Mouse (Mus musculus) liver, embryonic 11.5 days (tissue): ENCODE measurements around the gene Csrnp3. TPM values are rescaled to one million over a fixed set of nuclear protein-coding genes. Genes with fewer than 3 reads are reported as not detected.

Source experiments
- ATAC-seq: fragments of 200-750 bp; cut with Nextera tagmentation; replicated peaks from 2 replicates; pipeline ENCODE4 v1.8.0; 2017; ENCODE audit warnings: moderate number of reproducible peaks, mild to moderate bottlenecking, moderate TSS enrichment, moderate library complexity; ENCODE audit not compliant: low FRiP score
- DNase-seq: peaks from one replicate; pipeline ENCODE4 v3.0.0-alpha.2; 2017; ENCODE audit warnings: low spot score
- H3K27ac ChIP-seq: fragments of 300-500 bp; sonication (generic); 2 replicates; pipeline ENCODE4 v1.5.1; 2014; ENCODE audit warnings: mild to moderate bottlenecking, low read depth, low read length, control low read depth
- H3K27me3 ChIP-seq: fragments of 300-500 bp; sonication (generic); replicated peaks from 2 replicates; pipeline ENCODE4 v1.6.1; 2014; ENCODE audit warnings: low read length, mixed read lengths; ENCODE audit not compliant: control insufficient read depth, insufficient read depth
- H3K36me3 ChIP-seq: fragments of 300-500 bp; sonication (generic); 2 replicates; pipeline ENCODE4 v1.6.1; 2014; ENCODE audit warnings: mild to moderate bottlenecking, low read length, moderate library complexity, mixed read lengths; ENCODE audit not compliant: control insufficient read depth, insufficient read depth
- H3K4me1 ChIP-seq: fragments of 300-500 bp; sonication (generic); replicated peaks from 2 replicates; pipeline ENCODE4 v1.6.1; 2014; ENCODE audit warnings: low read length, mixed read lengths; ENCODE audit not compliant: control insufficient read depth, insufficient read depth
- H3K4me2 ChIP-seq: fragments of 300-500 bp; sonication (generic); 2 replicates; pipeline ENCODE4 v1.6.1; 2014; ENCODE audit warnings: mild to moderate bottlenecking, control low read depth, moderate library complexity
- H3K4me3 ChIP-seq: fragments of 300-500 bp; sonication (generic); 2 replicates; pipeline ENCODE4 v1.5.1; 2014; ENCODE audit warnings: low read depth, low read length, control low read depth
- H3K9ac ChIP-seq: fragments of 300-500 bp; sonication (generic); 2 replicates; pipeline ENCODE4 v1.6.1; 2014; ENCODE audit warnings: low read depth, low read length, control low read depth
- H3K9me3 ChIP-seq: fragments of 300-500 bp; sonication (generic); 2 replicates; pipeline ENCODE4 v1.6.1; 2016; ENCODE audit warnings: low read length, inconsistent platforms, mixed read lengths; ENCODE audit not compliant: control insufficient read depth
- WGBS: fragments of 180-500 bp; shearing (Covaris S2); extraction: QIAGEN DNeasy Blood & Tissue Kit; methylation state at CpG from one replicate; pipeline ENCODE4 v1.1.7; 2014; 5-methylcytosine and 5-hydroxymethylcytosine counted together
- polyA plus RNA-seq: library from polyadenylated mRNA; unstranded; fragments of >200 nt; fragmentation: Nextera tagmentation; extraction: Ambion mirVana; gene quantifications from 2 replicates; pipeline ENCODE4 v1.2.1, GENCODE M21; 2014

Csrnp3 gene
- polyA plus RNA-seq, 1 experiment from 2014 or later: 0.51 TPM

DNA sequence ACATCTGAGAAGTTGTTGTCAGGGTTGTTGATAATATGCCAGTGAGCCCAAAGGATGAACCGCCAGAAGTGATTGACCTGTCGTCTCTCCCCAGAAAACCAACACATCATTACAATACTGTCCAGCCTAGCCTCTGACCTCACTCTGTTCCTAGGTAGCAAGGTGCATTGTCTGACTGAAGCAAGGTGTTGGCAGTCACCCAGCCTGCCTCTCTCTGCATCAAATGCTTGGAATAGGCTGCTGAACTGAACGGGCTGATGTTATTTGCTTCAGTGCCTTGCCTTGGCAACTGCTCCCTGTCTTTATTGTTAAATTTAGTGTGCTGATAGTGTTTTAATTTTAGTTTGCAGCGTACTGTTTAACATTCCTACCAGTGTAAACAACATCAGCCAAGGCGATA, 51.0 kb downstream of the Csrnp3 start:
- H3K27ac ChIP-seq: no peak overlapping the region
- no peak overlapping the region for H3K9ac ChIP-seq
- no peaks in the 10 kb centered on the region for H3K27me3 ChIP-seq
- 55% methylated on average over 5 of the region's 5 CpGs for WGBS
- ATAC-seq: no peak
- H3K9me3 ChIP-seq: no peaks in the 10 kb centered on the region
- DNase-seq: no peak
- peaks cover 13% of the 10 kb centered on the region; the same call in 1 of the 2 replicates for H3K4me1 ChIP-seq
- H3K4me3 ChIP-seq: no peak overlapping the region
- H3K36me3 ChIP-seq: no peaks in the 10 kb centered on the region
- H3K4me2 ChIP-seq: no peak overlapping the region

DNA sequence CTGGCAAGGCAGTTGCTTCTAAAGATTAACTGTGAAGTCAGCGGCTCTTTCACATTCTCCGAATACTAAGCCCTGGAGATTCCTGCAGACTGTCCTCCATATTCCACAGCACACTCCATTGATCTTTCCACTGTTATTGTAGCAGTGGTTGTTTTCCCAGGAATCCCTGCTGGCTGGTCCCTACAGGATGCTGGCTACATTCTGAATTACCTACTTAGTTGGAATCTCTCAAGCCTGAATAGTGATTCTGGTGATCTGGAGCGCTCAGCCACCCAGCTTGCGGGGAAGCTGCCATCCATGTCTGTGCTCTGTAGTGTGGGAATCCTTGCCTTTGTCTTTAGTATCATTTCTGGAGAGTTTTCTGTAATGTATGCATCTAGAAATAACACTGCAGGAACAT, 51.5 kb downstream of the Csrnp3 start:
- H3K27me3 ChIP-seq: no peaks in the 10 kb centered on the region
- DNase-seq (no peak), ATAC-seq (no peak)
- H3K4me1 ChIP-seq: peaks cover 9% of the 10 kb centered on the region; the same call in 1 of the 2 replicates
- no peaks in the 10 kb centered on the region for H3K36me3 ChIP-seq
- WGBS: 66% methylated on average over 4 of the region's 4 CpGs
- no peaks in the 10 kb centered on the region for H3K9me3 ChIP-seq
- no peak overlapping the region for H3K4me3 ChIP-seq
- H3K4me2 ChIP-seq: no peak overlapping the region
- H3K27ac ChIP-seq: no peak overlapping the region
- no peak overlapping the region for H3K9ac ChIP-seq

DNA sequence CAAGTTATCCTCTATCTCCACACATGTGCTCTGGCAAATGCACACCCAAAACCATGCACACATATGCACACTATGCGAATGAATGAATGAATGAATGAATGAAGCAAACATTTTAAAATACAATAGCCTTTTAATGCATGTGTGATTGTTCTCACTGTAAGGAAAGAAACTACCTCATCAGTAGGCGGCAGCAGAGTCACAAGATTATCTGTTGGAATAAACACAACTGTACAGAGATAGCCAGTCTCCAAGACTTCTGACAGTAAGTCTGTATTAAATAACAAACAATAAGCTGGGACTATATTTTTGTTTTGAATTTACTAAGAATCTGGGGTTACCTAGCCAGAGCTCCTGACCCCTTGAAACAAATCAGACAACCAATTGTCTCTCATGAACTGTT, 53.9 kb downstream of the Csrnp3 start:
- ATAC-seq (peak; percentile 58), DNase-seq (no peak)
- Histone ChIP-seq H3K4me3 (no peak overlapping the region), H3K9ac (no peak overlapping the region), H3K27me3 (no peaks in the 10 kb centered on the region), H3K4me2 (no peak overlapping the region), H3K9me3 (no peaks in the 10 kb centered on the region), H3K4me1 (peaks cover 3% of the 10 kb centered on the region; the same call in 1 of the 2 replicates), H3K36me3 (no peaks in the 10 kb centered on the region), H3K27ac (no peak overlapping the region)
- 72% methylated on average over 2 of the region's 2 CpGs for WGBS

DNA sequence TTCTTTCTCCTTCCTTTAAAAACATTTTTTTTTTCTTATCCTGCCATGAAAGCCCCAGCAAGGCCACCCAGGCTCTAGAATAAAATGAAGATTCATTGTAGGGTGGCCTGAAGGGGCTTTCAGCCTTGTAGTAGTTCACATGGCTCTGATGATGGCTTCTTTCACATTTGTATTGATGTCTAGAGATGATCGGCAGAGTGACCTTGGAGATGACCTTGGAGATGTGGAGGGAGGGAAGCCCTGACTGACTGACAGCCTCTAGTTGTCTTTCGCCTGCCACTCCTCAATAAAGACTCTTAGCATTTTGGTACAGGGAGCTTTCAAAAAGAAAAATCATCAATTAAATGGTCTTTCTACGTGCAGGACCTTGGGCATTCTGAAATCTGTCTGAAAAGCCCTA, 63.0 kb downstream of the Csrnp3 start:
- Histone ChIP-seq H3K4me3 (no peak overlapping the region), H3K36me3 (no peaks in the 10 kb centered on the region), H3K27ac (no peak overlapping the region), H3K27me3 (no peaks in the 10 kb centered on the region), H3K9ac (no peak overlapping the region), H3K4me1 (no peaks in the 10 kb centered on the region), H3K4me2 (no peak overlapping the region), H3K9me3 (no peaks in the 10 kb centered on the region)
- DNase-seq: no peak
- WGBS: 69% methylated on average over 3 of the region's 3 CpGs
- no peak for ATAC-seq

DNA sequence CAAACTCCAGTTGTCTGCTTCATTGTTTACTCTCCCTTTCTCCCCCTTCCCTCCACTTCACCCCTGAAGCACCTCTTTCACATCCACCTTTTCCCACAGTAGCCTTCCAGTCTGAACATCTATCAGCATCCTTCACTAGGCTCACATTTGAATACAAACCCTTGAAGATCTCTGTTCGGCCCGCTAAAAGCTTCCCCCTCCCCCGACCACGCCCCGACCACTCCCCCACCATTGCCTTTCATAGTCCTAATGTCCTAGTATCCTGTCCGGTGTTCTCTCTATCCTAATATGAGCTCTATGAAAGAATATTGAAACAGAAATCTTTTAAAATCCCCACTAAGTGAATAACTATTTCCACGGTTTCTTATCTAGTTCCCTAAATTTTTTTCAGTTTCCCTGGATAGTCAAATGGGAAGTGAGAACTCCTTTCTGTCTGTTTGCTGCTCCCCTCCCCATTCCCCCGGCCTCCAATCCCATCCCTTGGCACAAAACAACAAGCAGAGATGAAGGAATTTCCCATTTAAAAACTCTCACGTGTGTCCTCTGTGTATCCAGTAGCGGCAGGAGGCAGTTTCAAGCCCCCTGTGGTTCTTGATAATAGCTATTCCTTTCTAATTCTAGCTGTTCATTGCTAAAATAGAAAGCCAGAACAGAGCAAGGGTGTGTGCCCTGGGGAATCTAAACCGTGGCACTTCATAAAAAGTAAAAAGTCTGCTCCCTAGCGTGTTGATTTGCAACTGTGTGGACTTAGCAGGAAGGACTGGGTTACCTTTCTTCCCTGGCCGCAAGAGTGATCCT, 64.4 kb downstream of the Csrnp3 start:
- Histone ChIP-seq H3K4me1 (no peaks in the 10 kb centered on the region), H3K4me2 (no peak overlapping the region), H3K9ac (no peak overlapping the region), H3K27me3 (no peaks in the 10 kb centered on the region), H3K36me3 (no peaks in the 10 kb centered on the region), H3K27ac (no peak overlapping the region), H3K9me3 (no peaks in the 10 kb centered on the region), H3K4me3 (no peak overlapping the region)
- ATAC-seq (no peak), DNase-seq (no peak)
- WGBS: 26% methylated on average over 13 of the region's 13 CpGs

DNA sequence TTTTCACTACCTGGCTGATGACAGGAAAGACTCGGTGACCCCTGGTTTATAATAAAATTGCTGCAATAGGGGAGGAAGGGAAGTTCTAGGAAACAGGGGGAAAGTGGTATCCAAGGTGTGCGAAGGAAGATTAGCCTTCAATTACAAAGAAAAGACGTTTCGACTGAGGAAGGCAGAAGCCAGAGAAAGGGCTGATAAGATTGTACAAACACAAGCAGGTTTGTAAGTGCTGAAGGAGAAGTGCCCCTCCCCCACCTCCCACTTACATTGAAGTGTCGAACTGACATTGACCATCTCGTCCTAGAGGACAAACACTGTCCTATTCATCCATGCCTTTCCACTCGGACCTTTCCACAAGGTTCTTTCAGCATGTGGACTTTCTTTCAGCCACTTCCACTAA, 70.4 kb downstream of the Csrnp3 start:
- DNase-seq: no peak
- Histone ChIP-seq H3K27me3 (no peaks in the 10 kb centered on the region), H3K9ac (no peak overlapping the region), H3K9me3 (no peaks in the 10 kb centered on the region), H3K36me3 (no peaks in the 10 kb centered on the region), H3K4me1 (peaks cover 14% of the 10 kb centered on the region), H3K4me3 (no peak overlapping the region), H3K27ac (no peak overlapping the region), H3K4me2 (peak overlapping the region; percentile 12)
- ATAC-seq: peak; percentile 76
- WGBS: 19% methylated on average over 7 of the region's 7 CpGs

DNA sequence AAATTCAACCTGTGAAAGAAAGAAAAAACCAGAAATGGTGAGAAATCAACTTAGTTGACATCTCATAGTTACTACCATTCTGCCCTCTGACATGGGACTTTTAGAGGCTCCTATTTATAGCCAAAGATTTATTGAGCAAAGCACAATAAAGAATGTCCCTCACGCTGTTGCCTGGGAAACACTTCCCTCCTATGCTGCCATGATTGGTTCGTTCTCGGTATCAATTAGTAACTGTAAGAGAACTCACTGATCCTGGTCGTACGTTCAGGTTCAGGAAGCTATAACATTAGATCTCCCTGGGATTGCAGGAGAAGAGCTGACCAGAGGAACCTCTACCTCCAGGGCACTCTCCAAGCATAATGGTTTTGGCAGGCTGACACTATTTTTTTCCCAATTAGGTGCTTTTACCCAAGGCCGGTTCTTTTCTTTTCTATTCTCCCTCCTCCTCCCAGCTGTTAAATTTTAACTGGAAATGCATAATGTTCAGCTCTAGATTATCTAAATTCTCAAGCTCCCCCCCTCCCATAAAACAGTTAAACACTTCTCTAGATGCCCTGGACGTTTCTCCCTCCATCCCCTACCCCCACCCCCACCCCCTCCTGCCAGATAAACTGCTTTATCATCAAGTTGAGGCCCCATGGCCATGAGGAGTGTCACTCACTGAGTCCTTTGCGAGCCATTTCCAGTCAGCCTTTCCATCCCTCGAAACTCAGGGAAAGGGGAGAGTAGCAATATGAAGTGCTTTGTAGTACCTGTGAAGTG, 75.3 kb downstream of the Csrnp3 start:
- Histone ChIP-seq H3K27me3 (no peaks in the 10 kb centered on the region), H3K9me3 (no peaks in the 10 kb centered on the region), H3K4me1 (peaks cover 15% of the 10 kb centered on the region), H3K27ac (no peak overlapping the region), H3K36me3 (no peaks in the 10 kb centered on the region), H3K4me2 (peak overlapping the region; percentile 29), H3K9ac (no peak overlapping the region), H3K4me3 (no peak overlapping the region)
- DNase-seq (no peak), ATAC-seq (no peak)
- WGBS: 39% methylated on average over 9 of the region's 9 CpGs

DNA sequence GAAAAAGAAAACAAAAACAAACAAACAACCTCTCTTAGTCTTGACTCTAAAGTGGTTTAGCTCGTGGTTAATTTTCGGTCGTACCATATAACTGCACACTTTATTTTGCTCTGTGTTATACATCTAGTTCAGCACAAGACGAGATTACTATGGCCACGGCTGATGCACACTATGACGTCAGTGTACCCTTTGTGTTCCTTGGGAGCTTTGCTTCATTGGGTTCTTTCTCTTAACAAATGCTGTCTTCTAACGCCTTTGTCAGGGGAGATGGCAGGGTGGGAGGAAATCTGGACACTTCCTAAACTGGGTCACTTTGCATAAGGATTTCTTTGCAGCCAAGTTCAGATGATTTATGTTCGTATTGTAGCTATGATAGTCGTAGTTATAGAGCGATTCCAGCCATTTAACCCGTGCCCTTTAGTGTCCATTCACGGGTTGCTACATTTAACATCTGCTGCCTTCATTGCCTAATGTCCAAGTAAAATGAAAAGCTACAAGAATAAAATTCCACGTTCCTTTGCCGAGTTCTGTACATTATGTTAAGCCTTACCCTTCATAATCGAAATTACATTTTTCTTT, 79.9 kb downstream of the Csrnp3 start:
- no peak for DNase-seq
- Histone ChIP-seq H3K27ac (no peak overlapping the region), H3K4me2 (no peak overlapping the region), H3K9me3 (no peaks in the 10 kb centered on the region), H3K9ac (no peak overlapping the region), H3K4me3 (no peak overlapping the region), H3K27me3 (no peaks in the 10 kb centered on the region), H3K4me1 (peaks cover 15% of the 10 kb centered on the region), H3K36me3 (no peaks in the 10 kb centered on the region)
- ATAC-seq: no peak
- WGBS: 85% methylated on average over 15 of the region's 15 CpGs
